Mouse (Mus musculus) hindbrain, embryonic 14.5 days (tissue): Measurements from ENCODE around the gene Wnt9a. TPM values are rescaled to one million over a fixed set of nuclear protein-coding genes. Genes with fewer than 3 reads are reported as not detected.
A peak's percentile ranks its signal among the peaks of the same experiment; 100 is the strongest.
"Not testable (repeated sequence)": the region's sequence is repeated elsewhere in the genome, so short reads cannot be mapped to it uniquely, and the experiment has no call there.

ENCODE experiments used
- ATAC-seq: fragments of 200-750 bp; cut with Nextera tagmentation; 2 replicates; pipeline ENCODE4 v1.8.0; 2017; ENCODE audit warnings: moderate number of reproducible peaks, mild to moderate bottlenecking, moderate TSS enrichment, moderate library complexity; ENCODE audit not compliant: low FRiP score
- DNase-seq: peaks from one replicate; pipeline ENCODE4 v3.0.0-alpha.2; 2015; ENCODE audit warnings: low spot score
- H3K27ac ChIP-seq: fragments of 300-500 bp; sonication (generic); 2 replicates; pipeline ENCODE4 v1.5.1; 2014; ENCODE audit warnings: mild to moderate bottlenecking, moderate library complexity
- H3K27me3 ChIP-seq: fragments of 300-500 bp; sonication (generic); 2 replicates; pipeline ENCODE4 v1.6.1; 2014; ENCODE audit warnings: mild to moderate bottlenecking, low read length, mixed read lengths; ENCODE audit not compliant: control insufficient read depth, insufficient read depth
- H3K36me3 ChIP-seq: fragments of 300-500 bp; sonication (generic); replicated peaks from 2 replicates; pipeline ENCODE4 v1.6.1; 2014; ENCODE audit not compliant: control insufficient read depth, insufficient read depth
- H3K4me1 ChIP-seq: fragments of 300-500 bp; sonication (generic); replicated peaks from 2 replicates; pipeline ENCODE4 v1.6.1; 2014; ENCODE audit warnings: antibody characterized with exemption, low read length, mixed read lengths; ENCODE audit not compliant: control insufficient read depth, insufficient read depth
- H3K4me2 ChIP-seq: fragments of 300-500 bp; sonication (generic); replicated peaks from 2 replicates; pipeline ENCODE4 v1.6.1; 2014; ENCODE audit warnings: mild to moderate bottlenecking, moderate library complexity
- H3K4me3 ChIP-seq: fragments of 300-500 bp; sonication (generic); replicated peaks from 2 replicates; pipeline ENCODE4 v1.5.1; 2014; ENCODE audit warnings: mild to moderate bottlenecking, low read length
- H3K9ac ChIP-seq: fragments of 300-500 bp; sonication (generic); 2 replicates; pipeline ENCODE4 v1.6.1; 2014
- H3K9me3 ChIP-seq: fragments of 300-500 bp; sonication (generic); 2 replicates; pipeline ENCODE4 v1.6.1; 2016; ENCODE audit warnings: low read length; ENCODE audit not compliant: control insufficient read depth
- WGBS: fragments of 180-500 bp; shearing (Covaris S2); extraction: QIAGEN DNeasy Blood & Tissue Kit; methylation state at CpG from one replicate; pipeline ENCODE4 v1.1.7; 2014; 5-methylcytosine and 5-hydroxymethylcytosine counted together
- polyA plus RNA-seq: library from polyadenylated mRNA; unstranded; fragments of >200 nt; fragmentation: Nextera tagmentation; extraction: Ambion mirVana; gene quantifications from 2 replicates; pipeline ENCODE4 v1.2.1, GENCODE M21; 2014

The Wnt9a gene
- polyA plus RNA-seq, 1 experiment from 2014 or later: 2.1 TPM

- ATAC-seq: no peak
- no peak for DNase-seq
- Histone ChIP-seq H3K4me3 (no peak overlapping the region), H3K27me3 (peaks cover 50% of the 10 kb centered on the region), H3K36me3 (no peaks in the 10 kb centered on the region), H3K9ac (no peak overlapping the region), H3K9me3 (no peaks in the 10 kb centered on the region), H3K4me1 (no peaks in the 10 kb centered on the region), H3K27ac (no peak overlapping the region), H3K4me2 (no peak overlapping the region)
- WGBS: 29% methylated on average over 3 of the region's 3 CpGs
These were observed 6.5 kb upstream of the Wnt9a start for GRCm38 (mm10) chr11:59300185-59300584.

- H3K9me3 ChIP-seq, H3K4me3 ChIP-seq, H3K9ac ChIP-seq, H3K27ac ChIP-seq, H3K4me2 ChIP-seq, H3K36me3 ChIP-seq, DNase-seq, ATAC-seq, H3K4me1 ChIP-seq: not testable (repeated sequence)
- H3K27me3 ChIP-seq: peaks cover 51% of the 10 kb centered on the region
- WGBS: 70% methylated on average over 2 of the region's 2 CpGs
These were observed 5.7 kb upstream of the Wnt9a start for GRCm38 (mm10) chr11:59301053-59301452.

- Histone ChIP-seq H3K4me3 (no peak overlapping the region), H3K9me3 (no peaks in the 10 kb centered on the region), H3K4me2 (no peak overlapping the region), H3K27me3 (peaks cover 55% of the 10 kb centered on the region), H3K9ac (no peak overlapping the region), H3K36me3 (no peaks in the 10 kb centered on the region), H3K27ac (no peak overlapping the region), H3K4me1 (peaks cover 12% of the 10 kb centered on the region; the same call in 1 of the 2 replicates)
- 33% methylated on average over 5 of the region's 10 CpGs for WGBS
- ATAC-seq: peak; percentile 74
- DNase-seq: peak; percentile 88
These were observed 3.8 kb upstream of the Wnt9a start for GRCm38 (mm10) chr11:59302700-59303569.

- Histone ChIP-seq H3K9ac (no peak overlapping the region), H3K9me3 (no peaks in the 10 kb centered on the region), H3K27me3 (peaks cover 66% of the 10 kb centered on the region), H3K36me3 (no peaks in the 10 kb centered on the region), H3K4me3 (no peak overlapping the region), H3K27ac (no peak overlapping the region), H3K4me1 (peaks cover 17% of the 10 kb centered on the region; the same call in 1 of the 2 replicates), H3K4me2 (no peak overlapping the region)
- DNase-seq (no peak), ATAC-seq (no peak)
- WGBS: 42% methylated on average over 22 of the region's 22 CpGs
These were observed 1.5 kb upstream of the Wnt9a start for GRCm38 (mm10) chr11:59305008-59305820.

- peak overlapping the region; percentile 58; the same call in 1 of the 2 replicates for H3K4me3 ChIP-seq
- no peak overlapping the region for H3K27ac ChIP-seq
- no peak overlapping the region for H3K9ac ChIP-seq
- WGBS: 4% methylated on average over 10 of the region's 10 CpGs
- H3K27me3 ChIP-seq: peaks cover 62% of the 10 kb centered on the region
- H3K4me2 ChIP-seq: peak overlapping the region; percentile 86
- peaks cover 17% of the 10 kb centered on the region; the same call in 1 of the 2 replicates for H3K4me1 ChIP-seq
- no peaks in the 10 kb centered on the region for H3K9me3 ChIP-seq
- no peaks in the 10 kb centered on the region for H3K36me3 ChIP-seq
- ATAC-seq (no peak), DNase-seq (no peak)
These were observed 910 bp upstream of the Wnt9a start for GRCm38 (mm10) chr11:59305821-59306215.

- Histone ChIP-seq H3K4me3 (peak overlapping the region; percentile 58), H3K9me3 (no peaks in the 10 kb centered on the region), H3K27me3 (peaks cover 62% of the 10 kb centered on the region), H3K9ac (peak overlapping the region; percentile 64; the same call in 1 of the 2 replicates), H3K27ac (no peak overlapping the region), H3K36me3 (no peaks in the 10 kb centered on the region), H3K4me1 (peaks cover 19% of the 10 kb centered on the region; the same call in 1 of the 2 replicates), H3K4me2 (peak overlapping the region; percentile 86)
- ATAC-seq: peak; percentile 22; the same call in 1 of the 2 replicates
- peak; percentile 70 for DNase-seq
- 1% methylated on average over 44 of the region's 45 CpGs for WGBS
These were observed 865 bp downstream of the Wnt9a start for GRCm38 (mm10) chr11:59307422-59308163.

- H3K9ac ChIP-seq: no peak overlapping the region
- H3K4me2 ChIP-seq: peak overlapping the region; percentile 86
- no peaks in the 10 kb centered on the region for H3K36me3 ChIP-seq
- peaks cover 62% of the 10 kb centered on the region for H3K27me3 ChIP-seq
- WGBS: 24% methylated on average over 12 of the region's 12 CpGs
- DNase-seq: no peak
- ATAC-seq: no peak
- peak overlapping the region; percentile 58; the same call in 1 of the 2 replicates for H3K4me3 ChIP-seq
- no peak overlapping the region for H3K27ac ChIP-seq
- peaks cover 23% of the 10 kb centered on the region; the same call in 1 of the 2 replicates for H3K4me1 ChIP-seq
- H3K9me3 ChIP-seq: no peaks in the 10 kb centered on the region
These were observed 1.4 kb downstream of the Wnt9a start for GRCm38 (mm10) chr11:59308164-59308542.

GRCm38 (mm10) chr11:59308625-59309024 lies 1.9 kb downstream of the Wnt9a start:
- no peak overlapping the region for H3K9ac ChIP-seq
- no peaks in the 10 kb centered on the region for H3K36me3 ChIP-seq
- peak overlapping the region; percentile 58; the same call in 1 of the 2 replicates for H3K4me3 ChIP-seq
- H3K27ac ChIP-seq: 0 out of 2 replicates have a peak overlapping the region, but pooled peaks have one; percentile 26
- peaks cover 27% of the 10 kb centered on the region; the same call in 1 of the 2 replicates for H3K4me1 ChIP-seq
- peak overlapping the region; percentile 86 for H3K4me2 ChIP-seq
- 41% methylated on average over 6 of the region's 6 CpGs for WGBS
- DNase-seq: no peak
- ATAC-seq: no peak
- no peaks in the 10 kb centered on the region for H3K9me3 ChIP-seq
- peaks cover 60% of the 10 kb centered on the region for H3K27me3 ChIP-seq
